Mouse (Mus musculus) heart, postnatal 10 days (tissue): ENCODE measurements at regions not wholly inside any gene's neighbourhood (a gene's known extent, or its start where the extent isn't known, plus 50 kb on each side); places are given as distances from the start of the nearest gene placed in this dataset.

Experiments used
- DNase-seq, 2 experiments: peaks; one replicate each; pipeline ENCODE4 v3.0.0; 2021
- intact Hi-C: fragments of 180-260 bp; cut with DNase I; formaldehyde crosslinking; loops from one replicate; pipeline ENCODE4 v1.15.1; 2025

DNA sequence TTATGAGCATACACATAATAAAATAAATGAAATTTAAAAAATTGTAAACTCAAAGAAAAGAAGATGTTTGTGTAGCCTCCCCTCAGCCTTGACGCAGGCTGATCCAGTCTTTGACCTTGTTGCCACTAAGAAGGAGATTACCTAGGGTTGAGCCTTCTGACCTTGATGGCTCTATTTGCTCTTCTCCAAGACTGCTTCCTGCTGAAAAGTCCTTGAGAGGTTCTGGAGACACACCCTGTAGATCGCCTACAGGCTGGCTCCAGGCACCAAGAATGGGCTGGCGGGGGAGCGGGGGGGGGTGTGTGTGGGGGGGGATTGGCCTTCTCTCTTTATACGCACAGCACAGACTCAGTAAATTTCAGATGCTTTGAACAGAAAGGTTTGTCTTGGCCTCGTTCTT, 358.4 kb downstream of the Bckdhb start:
- intact Hi-C loops: no loop called here
- no peak for DNase-seq

DNA sequence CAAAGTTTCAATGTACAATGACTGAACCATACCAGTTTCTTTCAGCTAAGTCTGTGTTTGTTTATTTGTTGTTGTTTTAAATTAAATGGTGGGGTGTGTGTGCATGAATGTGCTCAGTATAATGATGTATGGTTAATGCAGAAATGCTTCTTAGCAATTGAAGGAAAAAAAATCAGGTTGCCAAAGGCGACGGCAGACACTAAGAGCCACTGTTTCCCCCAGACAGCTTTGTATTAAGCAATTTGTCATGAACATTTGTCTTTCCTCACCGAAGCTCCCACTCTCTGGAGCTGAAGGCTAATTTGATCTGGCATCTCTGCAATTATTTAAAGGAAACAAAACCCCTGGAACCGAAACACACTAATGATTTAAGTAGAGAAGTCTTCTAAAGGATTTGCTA, 360.7 kb downstream of the Bckdhb start:
- peak in 1 of 2 experiments; percentile 3 for DNase-seq
- intact Hi-C loops: no loop called here

DNA sequence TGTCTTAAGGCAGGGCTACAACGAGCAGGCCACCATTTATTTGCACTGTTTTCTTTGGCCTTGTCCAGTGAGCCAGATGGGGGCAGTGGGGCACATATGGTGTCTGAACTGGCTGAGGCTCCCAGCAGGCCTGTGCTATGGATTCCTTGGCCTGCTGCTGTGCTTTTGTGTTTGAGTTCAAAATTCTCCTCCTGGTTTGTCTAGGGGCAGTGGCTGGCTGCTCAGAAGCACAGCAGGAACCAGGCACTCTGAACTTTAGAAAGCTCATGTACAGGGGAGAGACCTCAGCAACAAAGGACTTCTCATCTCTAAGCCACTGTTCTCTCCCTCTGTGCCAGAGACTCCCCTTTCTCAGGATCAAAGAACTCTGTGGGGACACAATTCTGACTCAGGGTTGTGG, 370.9 kb downstream of the Bckdhb start:
- intact Hi-C loops: no loop called here
- DNase-seq: no peak

DNA sequence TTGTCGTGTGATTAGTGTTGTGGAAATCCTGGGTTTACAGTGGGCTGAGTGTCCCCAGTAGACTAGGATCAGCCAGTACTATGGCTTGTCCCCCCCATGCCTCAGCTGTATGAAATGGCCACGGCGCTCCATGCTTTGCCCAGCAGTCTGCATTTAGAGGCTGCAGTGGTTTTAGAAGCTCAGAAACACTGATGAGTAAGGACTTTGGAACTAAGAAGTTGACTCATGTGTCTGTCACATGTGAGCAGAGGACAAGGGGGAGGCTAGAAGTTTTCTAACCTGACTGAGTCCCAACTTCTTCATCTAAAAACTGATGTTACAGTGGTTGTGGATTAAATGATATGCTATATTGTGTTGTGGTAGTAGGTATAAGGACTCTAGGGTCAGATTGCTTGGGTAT, 371.5 kb downstream of the Bckdhb start:
- intact Hi-C loops: no loop called here
- no peak for DNase-seq

DNA sequence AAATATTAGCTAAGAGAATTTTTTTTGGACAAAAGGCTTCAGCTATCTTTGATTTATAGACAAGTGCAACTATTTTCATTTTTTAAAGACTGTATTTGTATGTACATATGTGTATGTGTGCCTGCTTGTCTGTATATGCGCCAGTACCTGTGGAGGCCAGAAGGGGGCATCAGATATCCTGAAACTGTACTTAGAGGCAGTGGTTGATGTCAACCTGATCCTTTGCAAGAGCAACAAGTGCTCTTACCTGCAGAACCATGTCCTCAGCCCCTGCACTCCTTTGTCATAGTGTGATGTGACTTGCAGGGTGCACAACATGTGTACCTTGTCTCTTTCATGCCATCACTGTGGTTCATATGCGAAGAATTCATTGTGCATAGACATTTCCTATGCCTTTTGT, 379.5 kb downstream of the Bckdhb start:
- DNase-seq: no peak
- intact Hi-C loops: no loop called here

DNA sequence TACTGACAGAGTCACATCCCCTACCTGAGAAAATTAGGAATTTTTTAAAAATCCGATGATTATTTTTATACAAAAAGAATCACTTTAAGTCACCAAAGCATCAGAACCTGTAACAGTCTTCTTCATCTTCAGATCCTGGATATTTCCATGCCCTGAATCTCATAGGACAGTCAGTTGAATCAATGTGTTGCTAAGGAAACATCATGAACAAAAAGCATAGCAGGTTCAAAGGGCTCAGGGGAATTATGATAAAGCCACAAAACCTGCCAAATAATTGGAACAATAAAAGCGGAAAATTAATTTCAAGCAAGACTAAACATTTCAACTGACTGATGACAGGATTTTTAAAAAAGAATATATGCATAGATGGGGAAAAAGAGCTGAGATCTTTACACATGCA, 393.9 kb downstream of the Bckdhb start:
- DNase-seq: no peak
- intact Hi-C loops: no loop called here

DNA sequence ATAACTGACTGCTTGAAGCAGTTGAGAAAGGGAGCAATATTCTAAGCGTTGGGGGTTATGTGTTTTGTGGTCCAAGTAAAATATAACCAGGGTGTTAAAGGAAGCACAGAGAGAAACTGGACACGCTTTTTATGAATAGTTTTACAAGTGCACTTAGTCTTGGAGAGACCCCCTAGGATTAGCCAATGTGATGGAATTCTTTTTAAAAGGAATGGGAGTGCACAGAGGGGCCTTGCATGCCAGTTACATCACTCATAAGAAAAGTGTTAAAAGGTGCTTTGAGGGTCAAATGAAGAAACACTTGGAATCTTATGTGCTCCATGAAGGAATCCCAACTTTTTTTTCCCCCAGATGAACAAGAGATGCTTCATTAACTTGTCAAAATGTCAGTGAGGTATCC, 394.4 kb downstream of the Bckdhb start:
- DNase-seq: no peak
- intact Hi-C loops: no loop called here

DNA sequence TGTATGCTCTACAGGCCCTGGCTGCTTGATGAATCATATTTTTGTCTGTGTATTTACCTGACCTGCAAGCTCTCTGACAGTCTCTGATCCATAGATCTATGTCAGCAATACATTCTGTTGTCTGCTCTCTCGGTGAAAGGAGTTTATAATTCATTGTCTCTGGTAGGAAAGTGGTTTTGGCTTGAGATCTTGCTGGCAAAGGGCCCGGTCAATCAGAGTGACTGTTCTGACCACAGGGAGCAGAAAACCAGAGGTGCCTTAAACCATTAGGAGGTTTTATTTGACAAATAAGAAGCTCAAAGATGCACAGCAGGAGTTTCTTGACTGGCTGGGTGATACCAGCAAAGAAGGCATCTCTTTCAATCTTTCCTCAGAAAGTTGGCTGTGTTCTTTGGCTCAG, 398.2 kb downstream of the Bckdhb start:
- peak; percentile 18 to 19 for DNase-seq
- intact Hi-C loops: no loop called here

DNA sequence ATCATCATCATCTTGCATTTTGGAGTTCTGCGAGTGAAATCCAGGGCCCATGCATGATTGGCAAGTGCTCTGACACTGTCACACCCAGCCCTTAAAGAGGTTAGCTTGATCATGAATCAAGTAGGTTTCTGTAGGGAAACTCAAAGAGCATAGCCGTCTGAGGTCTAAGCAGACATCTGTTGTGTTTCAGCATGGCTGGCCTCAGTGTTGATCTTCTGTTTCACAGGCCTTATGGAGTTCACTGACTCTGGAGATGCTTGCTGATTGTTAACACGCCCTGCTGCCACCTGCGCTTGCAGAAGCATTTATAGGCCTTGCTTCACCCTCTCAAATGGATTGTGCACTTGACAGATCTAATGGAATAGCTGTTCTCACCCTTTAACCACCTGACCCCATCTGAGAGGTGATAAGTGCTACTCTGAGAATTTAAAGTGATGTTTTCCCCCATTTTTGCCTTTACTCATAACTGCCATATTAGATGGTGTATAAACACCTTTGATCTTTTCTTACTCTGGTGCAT, 406.2 kb downstream of the Bckdhb start:
- intact Hi-C loops: no loop called here
- no peak for DNase-seq

DNA sequence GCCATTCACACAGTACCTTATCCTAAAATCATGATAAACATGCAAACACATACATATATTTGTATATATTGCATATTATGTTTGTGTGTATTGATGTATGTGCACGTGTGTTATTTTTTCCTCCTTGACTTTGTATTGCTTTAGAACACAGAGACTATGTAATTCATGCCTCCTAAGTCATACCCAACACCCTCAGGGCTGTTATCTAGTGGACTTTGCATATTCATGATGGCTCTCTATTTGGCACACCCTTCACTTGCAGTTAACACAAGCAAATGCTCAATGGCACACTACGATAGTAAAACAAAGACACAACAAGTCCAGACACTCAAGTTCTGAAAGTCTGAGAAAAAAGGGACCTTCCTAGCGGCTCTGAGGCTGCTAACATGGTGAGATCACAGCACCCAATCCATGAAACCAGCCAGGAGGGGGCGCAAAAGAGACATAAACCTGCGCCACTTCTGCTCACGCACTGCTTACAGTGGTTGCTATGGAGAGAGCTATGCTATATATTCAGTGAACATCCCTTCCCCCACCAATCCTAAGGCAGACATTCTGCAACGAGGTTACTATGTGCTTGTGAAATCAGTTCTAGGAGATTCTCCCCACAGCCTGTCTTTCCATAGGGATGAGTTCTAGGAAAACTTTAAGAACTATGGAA, 418.6 kb downstream of the Bckdhb start:
- DNase-seq: peak; percentile 77 to 82
- intact Hi-C loops: loop anchor here (2.0 kb wide), 3 partner anchors 985 to 1349 kb away; no protein-coding TSS in a partner anchor

DNA sequence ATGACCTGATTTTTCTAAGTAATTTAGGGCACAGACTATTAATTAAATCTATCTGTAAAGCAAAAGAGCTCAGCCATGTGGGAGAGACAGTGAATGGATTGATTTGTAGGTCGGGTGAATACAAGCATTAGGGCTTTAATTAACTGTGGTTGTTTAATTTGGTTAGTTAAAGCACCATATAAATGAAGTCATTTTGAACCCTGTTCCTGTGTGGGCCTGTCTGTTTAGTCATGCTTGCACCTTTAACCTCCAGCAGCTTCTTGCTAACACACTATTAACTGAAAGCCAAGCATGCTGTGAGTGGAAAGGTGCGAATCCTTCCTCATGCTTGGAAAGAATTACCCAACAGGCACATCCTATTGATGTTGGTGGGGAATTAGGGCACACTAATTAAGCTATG, 425.3 kb downstream of the Bckdhb start:
- intact Hi-C loops: no loop called here

DNA sequence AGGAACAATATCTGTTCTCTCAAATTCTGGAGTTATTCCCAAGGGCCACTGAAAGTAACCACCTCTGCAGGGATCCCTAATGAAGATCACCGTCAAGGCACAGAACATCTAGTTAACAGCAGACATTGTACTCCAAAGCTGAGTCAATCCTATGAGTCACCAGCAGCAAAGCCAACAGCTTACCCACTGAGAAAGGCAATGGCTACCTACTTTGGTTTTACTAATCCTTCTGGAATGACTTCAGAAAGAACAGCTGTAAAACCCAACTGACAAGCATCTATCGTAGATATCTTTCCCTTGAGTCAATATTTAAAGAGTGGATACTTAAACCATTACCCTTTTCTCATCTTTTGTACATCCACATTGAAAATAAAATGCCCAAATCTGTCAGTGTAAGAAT, 429.5 kb downstream of the Bckdhb start:
- DNase-seq: no peak
- intact Hi-C loops: no loop called here

More for the DNA sequence above, 425.3 kb downstream of the Bckdhb start:
- DNase-seq: no peak

DNA sequence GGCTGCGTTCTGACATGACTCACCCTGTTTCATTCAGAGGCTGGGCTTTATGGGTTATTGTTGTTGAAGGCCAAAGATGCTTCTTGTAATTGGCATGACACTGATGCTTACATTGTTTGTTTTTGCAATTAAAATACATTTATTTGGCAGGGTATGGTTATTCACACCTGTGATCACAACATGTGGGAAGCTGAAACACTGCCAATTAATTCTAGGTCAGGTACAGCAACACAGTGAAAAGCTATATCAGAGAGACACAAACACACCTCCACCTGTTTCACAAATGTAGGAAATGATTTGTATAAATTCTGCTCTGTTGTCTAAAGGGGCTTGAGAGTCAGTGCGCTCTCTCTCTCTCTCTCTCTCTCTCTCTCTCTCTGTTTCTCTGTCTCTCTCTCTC, 431.2 kb downstream of the Bckdhb start:
- intact Hi-C loops: no loop called here
- no peak for DNase-seq

DNA sequence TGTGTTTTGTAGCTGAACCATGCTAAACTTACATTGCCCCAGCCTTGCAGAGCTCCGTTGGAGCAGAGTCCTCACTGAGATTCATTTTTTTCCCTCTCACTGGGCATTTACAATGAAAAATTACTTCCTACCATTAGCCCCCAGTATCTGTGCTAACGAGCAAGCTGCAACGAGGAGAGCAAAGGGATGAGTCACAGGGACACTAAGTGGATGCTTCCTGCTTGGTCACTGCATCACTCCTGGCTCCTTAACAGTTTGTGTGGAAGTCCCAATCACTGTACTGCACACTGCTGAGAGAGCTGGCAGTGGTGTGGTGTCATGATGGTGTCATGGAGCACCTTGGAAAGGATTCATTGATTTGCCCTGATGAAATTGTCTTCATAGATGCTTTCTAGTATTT, 434.9 kb downstream of the Bckdhb start:
- intact Hi-C loops: no loop called here
- no peak for DNase-seq

DNA sequence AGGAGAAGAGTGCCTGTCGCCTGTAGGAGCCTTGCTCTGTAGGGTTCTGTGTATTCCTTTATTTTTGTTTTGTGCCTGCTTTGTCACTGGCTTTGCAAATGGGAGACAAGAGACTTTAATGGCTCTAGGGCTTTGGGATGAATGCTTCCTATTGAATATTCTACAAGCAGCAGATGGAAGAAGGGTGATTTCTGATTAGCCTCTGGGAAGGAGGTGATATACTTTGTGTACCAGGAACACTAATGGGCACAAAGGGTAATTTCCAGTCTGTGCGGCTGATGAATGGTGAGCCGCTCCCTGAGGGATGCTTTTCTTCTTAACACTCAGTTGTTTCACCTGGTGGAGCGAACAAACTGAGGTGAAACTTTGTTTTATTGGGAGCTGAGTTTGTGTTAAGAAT, 435.5 kb downstream of the Bckdhb start:
- no peak for DNase-seq
- intact Hi-C loops: no loop called here

DNA sequence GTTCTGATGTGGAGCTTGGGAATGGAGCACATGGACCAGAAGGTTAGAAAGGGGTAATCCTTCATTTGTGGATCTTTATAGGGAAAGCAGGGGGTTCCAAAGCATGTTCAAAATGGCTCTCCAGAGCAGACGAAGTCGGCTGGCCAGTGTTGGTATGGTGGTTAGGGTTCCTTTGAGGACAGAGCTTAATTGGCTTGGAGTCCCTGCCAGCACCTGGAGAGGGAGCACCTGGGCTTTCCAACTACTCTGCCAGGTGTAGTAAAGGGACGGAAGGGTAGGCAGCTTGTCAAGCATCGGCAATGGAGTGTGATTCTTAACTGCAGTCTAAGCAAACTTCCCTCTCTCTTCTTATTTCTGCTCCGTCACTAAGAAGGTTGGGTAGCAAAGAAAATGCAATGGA, 438.5 kb downstream of the Bckdhb start:
- intact Hi-C loops: no loop called here

DNA sequence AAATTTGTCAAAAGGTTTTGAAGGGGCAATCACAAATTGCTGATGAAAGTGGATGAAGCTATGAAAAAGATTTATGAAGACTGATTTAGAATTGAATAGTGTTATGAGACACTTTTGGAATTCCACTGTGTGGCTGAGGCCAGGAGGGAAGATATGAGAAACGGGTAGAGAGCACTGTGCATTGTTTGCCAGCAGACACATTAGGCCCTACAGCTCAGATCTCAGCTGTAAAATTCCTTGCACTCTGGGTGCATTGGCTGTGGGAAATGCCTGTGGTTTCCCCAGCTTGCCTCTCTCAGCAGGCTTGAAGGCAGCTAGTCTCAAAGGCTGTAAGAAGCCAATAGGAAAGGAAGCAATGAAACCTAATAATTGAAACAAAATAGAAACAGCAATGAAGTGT, 444.3 kb downstream of the Bckdhb start:
- intact Hi-C loops: no loop called here
- no peak for DNase-seq

More for the DNA sequence above, 438.5 kb downstream of the Bckdhb start:
- DNase-seq: no peak

DNA sequence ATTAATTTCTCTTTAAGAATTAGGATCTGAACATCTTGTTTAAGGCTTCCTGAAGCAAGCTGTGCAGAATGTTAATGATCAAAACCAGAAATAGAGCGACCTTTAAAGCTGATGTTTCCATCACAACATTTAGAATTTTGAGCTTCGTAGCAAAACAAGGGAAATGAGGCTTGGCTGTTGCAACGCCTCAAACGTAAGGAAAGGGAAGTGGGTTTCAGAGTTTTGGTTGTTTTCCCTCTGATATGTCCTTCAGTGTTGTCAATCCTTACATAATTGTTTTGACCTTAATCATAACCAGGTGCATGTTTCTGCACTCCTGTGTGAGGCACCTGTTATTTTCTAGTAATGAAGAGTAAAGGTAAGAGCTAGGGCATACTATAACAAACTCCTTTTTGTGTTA, 445.3 kb downstream of the Bckdhb start:
- intact Hi-C loops: no loop called here

DNA sequence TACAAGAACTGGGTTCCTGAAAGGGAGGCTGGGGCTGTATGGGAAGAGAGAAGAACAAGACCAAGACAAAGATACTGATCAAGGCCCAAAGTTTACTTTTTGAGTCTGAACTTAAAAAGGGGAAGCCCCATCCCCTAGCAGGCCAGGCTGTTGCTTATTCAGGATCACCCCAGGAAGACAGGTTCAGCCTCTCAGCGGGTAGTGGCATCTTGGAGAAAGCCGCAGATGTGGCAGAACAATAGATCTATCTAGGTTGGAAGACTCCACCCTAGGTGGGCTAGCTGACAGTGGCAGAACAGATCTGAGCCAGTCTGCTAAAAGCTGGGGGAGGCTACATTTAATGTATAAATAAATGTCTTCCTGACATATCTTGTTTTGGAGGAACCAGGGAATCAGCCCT, 450.8 kb downstream of the Bckdhb start:
- DNase-seq: no peak
- intact Hi-C loops: no loop called here

More for the DNA sequence above, 445.3 kb downstream of the Bckdhb start:
- DNase-seq: no peak

DNA sequence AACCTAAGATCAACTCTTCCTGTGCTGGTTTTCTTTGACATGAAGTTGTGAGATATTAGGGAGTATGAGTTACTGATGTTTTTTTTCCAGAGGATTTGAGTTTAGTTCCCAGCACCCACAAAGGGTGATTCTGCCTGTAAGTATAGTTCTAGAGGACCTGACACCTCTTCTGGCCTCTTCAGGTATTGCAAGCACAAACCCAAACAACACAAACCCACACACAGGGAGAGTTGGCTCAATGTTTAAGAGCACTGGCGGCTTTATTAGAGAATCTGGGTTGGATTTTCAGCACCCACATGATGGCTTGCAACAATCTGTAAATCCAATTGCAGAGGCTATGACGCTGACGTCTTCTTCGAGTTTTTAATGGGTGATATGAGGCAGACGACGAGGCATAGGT, 451.7 kb downstream of the Bckdhb start:
- no peak for DNase-seq
- intact Hi-C loops: no loop called here

DNA sequence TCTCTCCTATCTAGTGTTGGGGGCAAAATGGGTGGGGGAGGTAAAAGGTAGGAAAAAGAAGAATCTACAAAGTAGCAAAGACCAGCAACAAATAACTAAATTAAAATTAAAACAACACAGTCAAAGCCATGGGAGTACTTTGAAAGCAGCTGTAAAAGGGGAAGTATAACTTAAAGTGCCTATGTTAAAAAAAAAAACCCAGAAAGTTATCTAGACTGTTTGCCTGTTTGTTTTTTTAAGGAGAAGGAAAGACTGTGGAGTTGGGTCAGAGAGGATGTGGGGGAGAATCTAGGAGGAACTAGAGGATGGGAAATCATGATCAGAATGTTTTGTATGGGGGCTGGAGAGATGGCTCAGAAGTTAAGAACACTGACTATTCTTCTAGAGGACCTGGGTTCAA, 457.0 kb downstream of the Bckdhb start:
- intact Hi-C loops: no loop called here
- no peak for DNase-seq

DNA sequence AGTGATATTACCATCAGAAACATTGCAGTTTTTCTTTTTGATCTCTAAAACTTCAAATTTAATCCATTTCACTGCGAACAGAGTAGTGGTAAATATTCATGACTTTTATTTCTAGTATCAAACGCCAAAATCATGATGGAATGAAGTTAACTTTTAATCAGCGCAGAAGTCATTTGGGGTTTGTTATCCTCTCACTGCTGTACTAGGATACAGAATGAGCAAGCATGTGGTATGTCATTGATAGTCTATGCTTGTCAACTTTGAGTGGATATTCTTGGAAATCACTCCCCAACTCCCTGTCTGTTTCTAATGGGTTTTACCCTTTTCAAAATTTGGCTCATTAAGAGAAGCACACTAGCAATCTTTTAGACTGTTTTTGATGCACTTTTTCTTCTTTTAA, 464.9 kb downstream of the Bckdhb start:
- intact Hi-C loops: no loop called here
- no peak for DNase-seq
